Mouse (Mus musculus) hindbrain, embryonic 12.5 days (tissue): ENCODE data around the gene Gm29609. TPM values are rescaled to one million over a fixed set of nuclear protein-coding genes. Genes with fewer than 3 reads are reported as not detected.
A peak's percentile ranks its signal among the peaks of the same experiment; 100 is the strongest.
"Not testable (repeated sequence)": the region's sequence is repeated elsewhere in the genome, so short reads cannot be mapped to it uniquely, and the experiment has no call there.

ENCODE experiments used
- ATAC-seq: fragments of 200-750 bp; cut with Nextera tagmentation; 2 replicates; pipeline ENCODE4 v1.8.0; 2017; ENCODE audit warnings: moderate TSS enrichment; ENCODE audit not compliant: low FRiP score
- H3K27ac ChIP-seq: fragments of 300-500 bp; sonication (generic); 2 replicates; pipeline ENCODE4 v1.5.1; 2016; ENCODE audit warnings: mild to moderate bottlenecking
- H3K27me3 ChIP-seq: fragments of 300-500 bp; sonication (generic); 2 replicates; pipeline ENCODE4 v1.6.1; 2016; ENCODE audit warnings: mild to moderate bottlenecking
- H3K36me3 ChIP-seq: fragments of 300-500 bp; sonication (generic); 2 replicates; pipeline ENCODE4 v1.6.1; 2016; ENCODE audit warnings: mild to moderate bottlenecking
- H3K4me1 ChIP-seq: fragments of 300-500 bp; sonication (generic); 2 replicates; pipeline ENCODE4 v1.6.1; 2016
- H3K4me2 ChIP-seq: fragments of 300-500 bp; sonication (generic); replicated peaks from 2 replicates; pipeline ENCODE4 v1.6.1; 2016; ENCODE audit warnings: mild to moderate bottlenecking
- H3K4me3 ChIP-seq: fragments of 300-500 bp; sonication (generic); 2 replicates; pipeline ENCODE4 v1.5.1; 2016; ENCODE audit warnings: mild to moderate bottlenecking
- H3K9ac ChIP-seq: fragments of 300-500 bp; sonication (generic); 2 replicates; pipeline ENCODE4 v1.6.1; 2016; ENCODE audit warnings: mild to moderate bottlenecking, moderate library complexity
- H3K9me3 ChIP-seq: fragments of 300-500 bp; sonication (generic); replicated peaks from 2 replicates; pipeline ENCODE4 v1.6.1; 2016; ENCODE audit warnings: mild to moderate bottlenecking
- WGBS: fragments of 180-500 bp; shearing (Covaris S2); methylation state at CpG from one replicate; pipeline ENCODE4 v1.1.7; 2016; 5-methylcytosine and 5-hydroxymethylcytosine counted together
- polyA plus RNA-seq: library from polyadenylated mRNA; unstranded; fragments of >200 nt; fragmentation: Nextera tagmentation; extraction: Ambion mirVana; gene quantifications from 2 replicates; pipeline ENCODE4 v1.2.1, GENCODE M21; 2016

Gm29609 gene
- polyA plus RNA-seq = 1.8 and 2.3 TPM in 2 replicates

DNA sequence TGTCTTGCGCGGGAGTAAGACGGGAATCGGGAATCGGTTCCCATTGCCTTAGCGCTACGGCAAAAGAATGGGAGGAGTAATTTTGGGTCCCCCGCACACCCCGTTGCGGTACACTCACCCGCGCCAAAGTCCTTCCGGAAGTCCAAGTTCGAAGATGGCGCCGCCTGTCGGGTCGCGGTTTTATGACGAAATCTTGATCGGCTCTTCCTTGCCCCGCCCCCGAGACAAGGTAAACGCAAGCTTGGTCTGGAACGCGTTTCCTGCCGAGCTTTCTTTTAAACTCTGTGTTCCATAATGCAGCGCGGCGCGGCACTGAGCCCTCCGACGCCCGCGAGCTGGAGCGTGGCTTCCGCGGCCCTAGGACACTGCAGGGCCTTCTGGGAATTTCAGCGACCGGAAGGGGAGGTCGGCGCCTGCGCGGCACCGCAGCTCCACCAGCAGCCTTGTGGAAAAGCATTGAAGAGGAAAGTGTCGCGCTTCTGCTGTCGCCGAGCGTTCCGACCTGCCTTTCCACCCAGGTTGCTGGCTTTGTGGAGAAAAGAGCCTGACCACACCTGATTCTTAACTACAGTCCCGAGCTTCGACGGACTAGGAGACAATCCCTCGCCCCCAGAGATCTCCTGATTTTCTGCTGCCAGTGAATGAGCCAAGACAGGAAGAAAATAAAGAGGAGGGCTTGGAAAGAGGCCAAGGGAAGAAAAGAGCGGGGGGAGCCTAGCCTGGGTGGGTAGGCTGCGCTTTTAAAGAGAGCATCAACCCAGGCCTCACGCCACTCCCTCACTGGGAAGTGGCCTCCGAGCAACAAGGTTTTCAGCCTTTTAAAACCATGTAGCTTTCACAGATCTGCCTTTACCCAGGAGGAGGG lies at the start of gene Gm29609, which contains the start of gene Gtf3c2:
Gm29609 (minus strand) TSS at position 146 of the 865 bp plus-strand sequence.
Gtf3c2 (minus strand) TSS at position 379 of the 865 bp plus-strand sequence.
- Histone ChIP-seq H3K9ac (peak within 1 kb of the TSS; percentile 87), H3K4me1 (peaks cover 9% of the 10 kb centered on the region), H3K36me3 (0 out of 2 replicates have a peak, but pooled peaks cover 2% of the 10 kb centered on the region), H3K9me3 (no peaks in the 10 kb centered on the region), H3K4me3 (peak within 1 kb of the TSS; percentile 87), H3K27ac (peak within 1 kb of the TSS; percentile 97), H3K27me3 (no peaks in the 10 kb centered on the region), H3K4me2 (peak within 1 kb of the TSS; percentile 87)
- ATAC-seq = peak; percentile 98
- under 1% methylated on average over 59 of the region's 59 CpGs for WGBS

DNA sequence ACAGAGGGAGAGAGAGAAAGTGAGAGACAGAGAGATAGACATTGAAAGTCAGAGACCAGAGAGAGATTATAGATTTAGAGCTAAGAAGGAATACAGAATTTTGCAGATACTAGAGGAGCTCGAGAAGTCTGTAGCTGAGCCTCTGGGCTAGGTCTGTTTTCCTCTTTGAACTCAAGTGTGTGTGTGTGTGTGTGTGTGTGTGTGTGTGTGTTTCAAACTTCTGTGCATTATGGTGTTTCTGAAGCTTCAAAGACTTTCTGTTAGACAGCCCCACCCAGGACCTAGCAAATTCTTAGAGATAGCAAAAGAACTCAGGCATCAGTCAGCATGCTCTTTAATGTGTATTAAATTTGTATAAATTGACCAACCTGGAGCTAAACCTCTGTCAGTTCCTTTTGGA lies 46.9 kb upstream of the Gm29609 start:
- no peaks in the 10 kb centered on the region for H3K36me3 ChIP-seq
- no peaks in the 10 kb centered on the region; the same call in 1 of the 2 replicates for H3K4me1 ChIP-seq
- 83% methylated on average over 1 of the region's 1 CpGs for WGBS
- no peak overlapping the region for H3K4me2 ChIP-seq
- H3K27ac ChIP-seq = no peak overlapping the region
- ATAC-seq = no peak
- no peak overlapping the region for H3K9ac ChIP-seq
- no peaks in the 10 kb centered on the region for H3K27me3 ChIP-seq
- H3K9me3 ChIP-seq = no peaks in the 10 kb centered on the region
- no peak overlapping the region for H3K4me3 ChIP-seq

DNA sequence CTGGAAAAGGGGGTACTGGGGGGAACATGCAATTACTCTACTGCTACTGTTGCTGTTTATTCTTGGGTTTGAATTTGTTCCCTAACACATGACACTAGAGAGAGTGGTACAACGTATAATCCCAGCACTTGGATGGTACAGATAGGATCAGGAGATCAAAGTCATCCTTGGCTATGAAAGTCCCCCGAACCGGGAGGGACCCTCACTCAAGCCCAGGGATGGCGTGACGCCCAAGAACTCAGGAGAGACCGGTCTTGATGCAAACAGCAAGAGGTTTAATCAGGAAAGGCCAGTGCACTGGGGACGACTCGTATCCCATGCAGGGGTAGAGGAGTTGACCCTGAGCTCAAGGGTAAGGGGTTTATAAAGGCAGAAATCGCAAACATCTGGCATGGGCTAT lies 43.0 kb upstream of the Gm29609 start:
- H3K36me3 ChIP-seq = no peaks in the 10 kb centered on the region
- H3K4me3 ChIP-seq = no peak overlapping the region
- H3K9ac ChIP-seq = no peak overlapping the region
- no peak for ATAC-seq
- WGBS = 95% methylated on average over 9 of the region's 9 CpGs
- H3K4me1 ChIP-seq = peaks cover 9% of the 10 kb centered on the region
- no peaks in the 10 kb centered on the region for H3K27me3 ChIP-seq
- no peaks in the 10 kb centered on the region for H3K9me3 ChIP-seq
- H3K27ac ChIP-seq = no peak overlapping the region
- H3K4me2 ChIP-seq = no peak overlapping the region

GRCm38 (mm10) chr5:31221304-31221945 lies 41.7 kb upstream of the Gm29609 start:
- Histone ChIP-seq H3K9ac (peak overlapping the region; percentile 95), H3K36me3 (no peaks in the 10 kb centered on the region), H3K27me3 (no peaks in the 10 kb centered on the region), H3K27ac (peak overlapping the region; percentile 96), H3K4me2 (peak overlapping the region; percentile 83), H3K4me3 (peak overlapping the region; percentile 97), H3K4me1 (peaks cover 9% of the 10 kb centered on the region), H3K9me3 (no peaks in the 10 kb centered on the region)
- WGBS = 15% methylated on average over 11 of the region's 11 CpGs
- peak; percentile 21; the same call in 1 of the 2 replicates for ATAC-seq

DNA sequence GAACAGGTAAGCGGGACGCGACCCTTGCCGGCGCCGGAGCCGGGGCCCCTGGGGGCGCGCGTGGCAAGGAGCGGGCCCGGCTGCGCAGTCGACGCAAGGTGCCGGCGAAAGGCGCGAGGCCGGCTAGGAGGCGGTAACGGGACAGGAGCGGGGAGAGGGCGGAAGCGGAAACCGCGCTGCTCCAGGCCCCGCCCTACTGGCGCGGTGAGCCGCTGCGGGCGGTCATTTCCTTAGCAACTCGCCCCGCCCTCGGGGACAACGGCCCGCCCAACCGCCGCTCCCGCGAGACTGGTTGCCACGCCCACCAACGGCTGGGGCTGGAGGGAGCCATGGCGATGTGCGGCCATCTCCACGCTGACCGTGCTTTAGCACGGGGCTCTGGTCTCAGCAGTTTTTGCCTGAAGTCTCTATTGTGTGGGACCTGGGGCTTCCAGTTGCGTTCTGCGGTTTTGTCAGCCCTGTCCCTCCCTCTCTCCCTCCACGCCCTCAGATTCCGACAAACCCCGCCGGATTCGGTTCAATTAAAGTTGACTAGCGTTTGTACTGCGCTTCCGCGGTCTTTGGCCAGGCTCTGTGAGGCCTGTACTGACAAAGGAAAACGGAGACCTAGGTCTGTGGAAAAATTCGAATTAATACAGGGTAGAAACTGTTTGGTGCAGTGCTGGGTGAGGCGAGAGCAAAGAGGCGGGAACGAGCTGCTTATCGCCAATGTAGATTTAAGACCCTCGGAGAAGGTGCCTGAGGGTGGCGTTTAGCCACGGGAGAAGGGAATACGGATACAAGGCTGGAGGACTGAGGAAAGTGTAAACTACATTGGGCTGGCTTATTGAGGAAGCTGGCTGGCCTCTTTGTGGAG lies 41.0 kb upstream of the Gm29609 start, which contains the start of gene Ppm1g:
Ppm1g (minus strand) TSS at position 240 of the 856 bp plus-strand sequence.
- Histone ChIP-seq H3K9ac (peak within 1 kb of the TSS; percentile 95), H3K4me2 (peak within 1 kb of the TSS; percentile 83), H3K4me3 (peak within 1 kb of the TSS; percentile 97), H3K27ac (peak within 1 kb of the TSS; percentile 96), H3K27me3 (no peaks in the 10 kb centered on the region), H3K9me3 (no peaks in the 10 kb centered on the region), H3K36me3 (no peaks in the 10 kb centered on the region), H3K4me1 (peaks cover 9% of the 10 kb centered on the region)
- ATAC-seq = peak; percentile 94
- under 1% methylated on average over 52 of the region's 70 CpGs for WGBS

DNA sequence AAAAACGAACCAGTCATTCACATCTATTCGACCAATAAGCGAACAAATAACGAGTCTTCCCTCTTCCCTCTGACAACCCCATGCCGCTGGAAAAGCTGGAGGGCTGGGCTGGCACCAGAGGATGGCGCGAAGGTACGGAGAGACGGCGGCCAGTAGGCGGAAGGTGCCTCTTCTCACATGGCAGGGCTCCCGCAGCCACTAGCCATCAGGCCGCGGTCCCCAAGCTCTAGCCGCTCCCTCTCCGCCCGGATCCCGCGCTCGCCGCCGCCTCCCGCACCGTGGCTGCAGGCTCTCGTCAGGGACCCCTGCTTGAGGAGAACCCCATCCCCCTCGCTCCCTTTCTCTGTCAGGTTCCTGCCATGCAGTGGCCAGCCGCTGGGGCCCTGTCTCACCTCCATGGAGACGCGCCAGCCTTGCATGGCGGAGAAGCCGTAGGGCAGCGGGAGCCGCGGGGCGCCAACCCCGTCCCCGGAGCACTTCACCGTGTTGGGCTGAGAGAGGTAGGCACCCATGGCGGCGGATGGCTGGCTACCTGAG lies 40.3 kb upstream of the Gm29609 start:
- ATAC-seq = peak; percentile 81

GRCm38 (mm10) chr5:31219474-31219873 lies 39.8 kb upstream of the Gm29609 start:
- no peaks in the 10 kb centered on the region for H3K9me3 ChIP-seq
- no peak for ATAC-seq
- H3K9ac ChIP-seq = peak overlapping the region; percentile 95
- H3K4me1 ChIP-seq = peaks cover 9% of the 10 kb centered on the region
- H3K27me3 ChIP-seq = no peaks in the 10 kb centered on the region
- no peaks in the 10 kb centered on the region for H3K36me3 ChIP-seq
- H3K4me3 ChIP-seq = peak overlapping the region; percentile 97
- H3K4me2 ChIP-seq = peak overlapping the region; percentile 83
- 2% methylated on average over 11 of the region's 11 CpGs for WGBS
- peak overlapping the region; percentile 96 for H3K27ac ChIP-seq

More for the DNA sequence above, 40.3 kb upstream of the Gm29609 start:
- Histone ChIP-seq H3K27ac (peak overlapping the region; percentile 96), H3K9me3 (no peaks in the 10 kb centered on the region), H3K27me3 (no peaks in the 10 kb centered on the region), H3K4me1 (peaks cover 9% of the 10 kb centered on the region), H3K9ac (peak overlapping the region; percentile 95), H3K36me3 (no peaks in the 10 kb centered on the region), H3K4me2 (peak overlapping the region; percentile 83), H3K4me3 (peak overlapping the region; percentile 97)
- WGBS = under 1% methylated on average over 40 of the region's 40 CpGs

GRCm38 (mm10) chr5:31219070-31219469 lies 39.4 kb upstream of the Gm29609 start:
- H3K27ac ChIP-seq = no peak overlapping the region
- H3K27me3 ChIP-seq = no peaks in the 10 kb centered on the region
- H3K4me1 ChIP-seq = peaks cover 9% of the 10 kb centered on the region
- H3K4me3 ChIP-seq = 0 out of 2 replicates have a peak overlapping the region, but pooled peaks have one; percentile 97
- peak overlapping the region; percentile 18; the same call in 1 of the 2 replicates for H3K9ac ChIP-seq
- peak overlapping the region; percentile 83 for H3K4me2 ChIP-seq
- no peaks in the 10 kb centered on the region for H3K9me3 ChIP-seq
- WGBS = 2% methylated on average over 2 of the region's 2 CpGs
- no peaks in the 10 kb centered on the region for H3K36me3 ChIP-seq
- ATAC-seq = no peak

DNA sequence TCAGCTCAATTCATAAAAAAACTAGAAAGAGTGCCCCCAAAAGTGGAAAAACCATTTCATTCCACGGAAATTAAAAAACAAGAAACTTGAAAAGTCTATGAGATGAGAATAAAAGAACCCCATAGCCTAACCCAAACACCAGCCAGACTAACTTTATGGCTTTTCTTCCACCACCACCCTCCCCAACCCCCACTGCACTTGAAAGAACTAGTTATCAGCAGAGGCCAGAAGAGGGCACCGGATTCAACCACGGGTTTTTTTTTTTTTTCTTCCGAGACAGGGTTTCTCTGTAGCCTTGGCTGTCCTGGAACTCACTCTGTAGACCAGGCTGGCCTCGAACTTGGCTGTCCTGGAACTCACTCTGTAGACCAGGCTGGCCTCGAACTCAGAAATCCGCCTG lies 38.6 kb upstream of the Gm29609 start:
- no peaks in the 10 kb centered on the region for H3K36me3 ChIP-seq
- peaks cover 9% of the 10 kb centered on the region for H3K4me1 ChIP-seq
- WGBS = 65% methylated on average over 7 of the region's 7 CpGs
- ATAC-seq = no peak
- no peak overlapping the region for H3K9ac ChIP-seq
- no peak overlapping the region for H3K4me2 ChIP-seq
- H3K4me3 ChIP-seq = no peak overlapping the region
- H3K27ac ChIP-seq = no peak overlapping the region
- H3K9me3 ChIP-seq = no peaks in the 10 kb centered on the region
- no peaks in the 10 kb centered on the region for H3K27me3 ChIP-seq

DNA sequence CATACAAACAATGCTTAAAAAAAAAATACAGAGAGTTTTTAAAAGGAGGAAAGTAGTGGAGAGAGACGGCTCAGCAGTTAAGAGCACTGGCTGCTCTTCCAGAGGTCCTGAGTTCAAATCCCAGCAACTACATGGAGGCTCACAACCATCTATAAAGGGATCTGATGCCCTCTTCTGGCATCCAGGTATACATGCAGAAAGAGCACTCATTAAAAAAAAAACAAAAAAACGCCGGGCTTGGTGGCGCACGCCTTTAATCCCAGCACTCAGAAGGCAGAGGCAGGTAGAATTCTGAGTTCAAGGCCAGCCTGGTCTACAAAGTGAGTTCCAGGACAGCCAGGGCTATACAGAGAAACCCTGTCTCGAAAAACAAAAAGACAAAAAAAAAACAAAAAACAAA lies 36.8 kb upstream of the Gm29609 start:
- WGBS = 87% methylated on average over 6 of the region's 6 CpGs
- H3K4me3 ChIP-seq, H3K9me3 ChIP-seq, H3K4me1 ChIP-seq, H3K9ac ChIP-seq, H3K27me3 ChIP-seq, H3K36me3 ChIP-seq, H3K4me2 ChIP-seq, H3K27ac ChIP-seq, ATAC-seq: not testable (repeated sequence)

- ATAC-seq = no peak
- no peak overlapping the region for H3K27ac ChIP-seq
- 91% methylated on average over 6 of the region's 6 CpGs for WGBS
- no peak overlapping the region for H3K9ac ChIP-seq
- no peak overlapping the region for H3K4me2 ChIP-seq
- H3K9me3 ChIP-seq = peaks cover 6% of the 10 kb centered on the region
- no peaks in the 10 kb centered on the region for H3K27me3 ChIP-seq
- peaks cover 61% of the 10 kb centered on the region for H3K36me3 ChIP-seq
- H3K4me1 ChIP-seq = peaks cover 22% of the 10 kb centered on the region
- H3K4me3 ChIP-seq = no peak overlapping the region
Observed at GRCm38 (mm10) chr5:31204421-31204820, 24.7 kb upstream of the Gm29609 start.
